Mouse (Mus musculus) G1E (cell line): ENCODE data around the gene Arap1. TPM values are rescaled to one million over a fixed set of nuclear protein-coding genes. Genes with fewer than 3 reads are reported as not detected.

ENCODE experiments used
- ATAC-seq: 2 replicates; pipeline ENCODE4 v1.8.0; 2016; ENCODE audit warnings: mild to moderate bottlenecking; ENCODE audit not compliant: insufficient number of reproducible peaks, poor library complexity, low FRiP score, severe bottlenecking; ENCODE audit errors: extremely low read depth
- DNase-seq: peaks from one replicate; pipeline ENCODE4 v3.0.0; 2012; ENCODE audit warnings: low spot score
- H3K27me3 ChIP-seq: 2 replicates; pipeline ENCODE4 v1.6.1; 2012; ENCODE audit warnings: mild to moderate bottlenecking, low read length, inconsistent platforms; ENCODE audit not compliant: insufficient read depth
- H3K36me3 ChIP-seq: replicated peaks from 2 replicates; pipeline ENCODE3; 2012; ENCODE audit warnings: mild to moderate bottlenecking, inconsistent platforms
- H3K4me1 ChIP-seq: 2 replicates; pipeline ENCODE4 v1.6.1; 2012; ENCODE audit warnings: low read depth, low read length, inconsistent platforms, mixed read lengths; ENCODE audit not compliant: insufficient read depth
- H3K4me3 ChIP-seq: 2 replicates; pipeline ENCODE4 v1.5.1; 2012; ENCODE audit warnings: low read depth, mild to moderate bottlenecking, inconsistent platforms, low read length, moderate library complexity, mixed read lengths
- H3K9me3 ChIP-seq: replicated peaks from 2 replicates; pipeline ENCODE4 v1.6.1; 2012; ENCODE audit warnings: inconsistent platforms
- CTCF ChIP-seq: IDR thresholded peaks from 2 replicates; pipeline ENCODE4 v1.5.1; 2012; ENCODE audit warnings: low read depth, low read length, inconsistent platforms, mixed read lengths
- GATA1 ChIP-seq: IDR thresholded peaks from 2 replicates; pipeline ENCODE4 v1.6.1; 2012; ENCODE audit warnings: borderline replicate concordance, low read length, inconsistent platforms, mixed read lengths
- GATA2 ChIP-seq: IDR thresholded peaks from 2 replicates; pipeline ENCODE4 v1.6.1; 2012; ENCODE audit warnings: low read depth, low read length, inconsistent platforms, borderline replicate concordance
- POLR2AphosphoS5 ChIP-seq: IDR thresholded peaks from 2 replicates; pipeline ENCODE4 v1.6.1; 2012; ENCODE audit warnings: low read depth, low read length, inconsistent platforms; ENCODE audit not compliant: insufficient replicate concordance
- TAL1 ChIP-seq: conservative IDR thresholded peaks from 2 replicates; pipeline ENCODE4 v1.6.1; 2012; ENCODE audit warnings: low read depth, low read length, inconsistent platforms, mixed read lengths
- polyA plus RNA-seq: library from polyadenylated mRNA; stranded (reverse); fragments of >175 nt; gene quantifications from 2 replicates; pipeline ENCODE4 v1.2.3, GENCODE M21; 2012
- total RNA-seq, 2 experiments: library from RNA; stranded (forward) in 1 of 2; stranded (reverse) in 1 of 2; fragments of 200-1000 nt in 1 of 2; fragments of >200 nt in 1 of 2; fragmentation: Nextera tagmentation in 1 of 2; gene quantifications; 2 replicates each; pipeline ENCODE4 v1.2.3; 2014 to 2017

The Arap1 gene
- total and polyA plus RNA-seq, 3 experiments: 62.0 to 115 (median 67.6) TPM

DNA sequence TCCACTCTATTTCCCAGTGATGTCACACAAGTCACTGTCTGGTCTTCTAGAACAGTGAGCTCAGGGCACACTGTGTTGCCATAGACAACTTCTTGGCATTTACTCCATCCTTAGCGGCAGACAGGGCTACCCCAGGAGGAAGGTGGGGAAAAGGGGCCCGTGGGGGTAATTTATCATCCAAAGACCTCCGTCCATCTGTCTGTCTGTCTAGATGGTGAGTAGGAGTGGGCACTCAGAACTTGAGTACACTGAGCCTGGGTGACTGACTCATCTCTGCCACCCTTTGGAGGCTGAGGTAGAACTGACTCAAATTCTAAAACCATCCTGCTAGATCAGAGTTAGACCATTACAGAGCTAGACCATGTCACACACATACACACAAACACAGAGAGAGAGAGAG lies 30.9 kb upstream of the Arap1 start, which contains the start of gene Stard10:
TSS of gene Stard10 (plus strand) at position 73 of the 400 bp plus-strand sequence.
- no peak for TF ChIP-seq CTCF
- TF ChIP-seq GATA2: no peak
- no peak for TF ChIP-seq GATA1
- no peak for TF ChIP-seq POLR2AphosphoS5
- TF ChIP-seq TAL1: no peak
- H3K4me3 ChIP-seq: no peak within 1 kb of the TSS
- H3K27me3 ChIP-seq: peaks cover 59% of the 10 kb centered on the region
- no peaks in the 10 kb centered on the region for H3K9me3 ChIP-seq
- H3K4me1 ChIP-seq: peaks cover 8% of the 10 kb centered on the region; the same call in 1 of the 2 replicates
- no peak for DNase-seq
- ATAC-seq: no peak
- H3K36me3 ChIP-seq: no peaks in the 10 kb centered on the region

- TF ChIP-seq GATA2 (no peak), CTCF (no peak), TAL1 (no peak), GATA1 (no peak), POLR2AphosphoS5 (no peak)
- DNase-seq: no peak
- Histone ChIP-seq H3K9me3 (no peaks in the 10 kb centered on the region), H3K27me3 (peaks cover 74% of the 10 kb centered on the region), H3K4me1 (peaks cover 8% of the 10 kb centered on the region; the same call in 1 of the 2 replicates), H3K36me3 (no peaks in the 10 kb centered on the region), H3K4me3 (no peak overlapping the region)
- no peak for ATAC-seq
Measured at GRCm38 (mm10) chr7:101318848-101319247, 29.0 kb upstream of the Arap1 start.

DNA sequence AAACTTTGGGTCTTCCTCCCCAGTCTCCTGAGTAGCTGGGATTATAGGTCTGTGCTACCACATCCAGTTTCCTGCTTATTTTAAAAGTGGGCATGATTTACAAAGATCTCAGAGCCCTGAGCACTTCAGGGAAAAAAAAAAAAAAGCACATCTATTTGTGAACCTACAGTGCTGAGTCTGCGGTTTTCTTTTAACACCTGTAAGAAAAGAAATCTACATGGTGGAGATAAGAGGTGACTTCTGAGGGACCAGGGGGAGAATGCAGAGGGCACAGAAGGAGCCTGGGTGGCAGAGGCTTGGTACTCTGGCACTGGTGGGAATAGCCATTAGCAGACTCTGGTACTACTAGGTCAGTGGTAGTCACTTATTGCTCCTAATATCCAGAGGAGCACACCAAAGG lies 28.1 kb upstream of the Arap1 start:
- no peak for DNase-seq

GRCm38 (mm10) chr7:101320399-101321217 lies 27.3 kb upstream of the Arap1 start:
- no peak for TF ChIP-seq CTCF
- TF ChIP-seq GATA2: no peak
- Histone ChIP-seq H3K36me3 (no peaks in the 10 kb centered on the region), H3K9me3 (no peaks in the 10 kb centered on the region), H3K4me1 (peaks cover 8% of the 10 kb centered on the region; the same call in 1 of the 2 replicates), H3K27me3 (peaks cover 72% of the 10 kb centered on the region), H3K4me3 (no peak overlapping the region; the same call in 1 of the 2 replicates)
- ATAC-seq (no peak), DNase-seq (no peak)

More for the DNA sequence above, 28.1 kb upstream of the Arap1 start:
- ATAC-seq: no peak
- Histone ChIP-seq H3K36me3 (no peaks in the 10 kb centered on the region), H3K27me3 (peaks cover 70% of the 10 kb centered on the region), H3K4me3 (no peak overlapping the region), H3K9me3 (no peaks in the 10 kb centered on the region), H3K4me1 (peaks cover 8% of the 10 kb centered on the region; the same call in 1 of the 2 replicates)
- no peak for TF ChIP-seq GATA1
- no peak for TF ChIP-seq TAL1
- no peak for TF ChIP-seq CTCF
- no peak for TF ChIP-seq GATA2
- TF ChIP-seq POLR2AphosphoS5: no peak

DNA sequence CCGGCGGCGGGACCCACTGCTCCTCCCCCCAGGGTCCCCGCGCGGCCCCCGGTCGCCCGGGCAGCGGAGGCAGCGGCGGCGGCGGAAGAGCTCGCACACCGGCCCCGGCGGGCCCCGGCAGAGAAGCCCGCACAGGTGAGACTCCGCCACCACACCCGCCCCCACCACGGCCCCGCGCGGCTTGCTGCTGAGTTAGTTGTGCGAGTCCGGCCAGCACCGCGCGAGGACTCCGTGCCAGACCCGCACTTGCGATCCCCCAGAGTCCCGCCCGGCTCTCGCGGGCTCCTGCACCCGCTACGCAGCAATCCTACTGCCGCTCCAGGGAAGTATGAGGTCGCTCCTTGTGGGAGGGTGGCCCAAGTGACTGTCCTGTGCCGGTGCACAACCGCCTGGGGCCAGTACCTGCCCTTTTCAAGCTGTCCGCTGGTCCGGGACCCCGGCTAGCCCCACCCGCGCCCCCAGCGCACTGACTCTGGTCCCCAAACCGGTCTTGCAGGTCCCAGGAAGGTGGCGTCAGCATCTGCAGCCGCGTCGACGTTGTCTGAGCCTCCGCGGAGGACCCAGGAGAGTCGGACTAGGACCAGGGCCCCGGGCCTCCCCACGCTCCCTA lies 26.5 kb upstream of the Arap1 start:
- ATAC-seq: no peak
- Histone ChIP-seq H3K4me3 (peak overlapping the region; percentile 35; the same call in 1 of the 2 replicates), H3K27me3 (peaks cover 78% of the 10 kb centered on the region), H3K36me3 (no peaks in the 10 kb centered on the region), H3K4me1 (peaks cover 8% of the 10 kb centered on the region; the same call in 1 of the 2 replicates), H3K9me3 (no peaks in the 10 kb centered on the region)
- no peak for DNase-seq
- no peak for TF ChIP-seq GATA1
- TF ChIP-seq CTCF: no peak
- TF ChIP-seq GATA2: no peak
- no peak for TF ChIP-seq POLR2AphosphoS5
- TF ChIP-seq TAL1: no peak

GRCm38 (mm10) chr7:101323141-101323594 lies 24.7 kb upstream of the Arap1 start:
- Histone ChIP-seq H3K9me3 (no peaks in the 10 kb centered on the region), H3K4me1 (peaks cover 4% of the 10 kb centered on the region; the same call in 1 of the 2 replicates), H3K27me3 (peaks cover 79% of the 10 kb centered on the region), H3K36me3 (no peaks in the 10 kb centered on the region), H3K4me3 (no peak overlapping the region)
- TF ChIP-seq CTCF (no peak), GATA1 (no peak), POLR2AphosphoS5 (no peak), GATA2 (no peak), TAL1 (no peak)
- DNase-seq (no peak), ATAC-seq (no peak)
